Mouse (Mus musculus): ENCODE data around the gene Cdsn. TPM values are rescaled to one million over a fixed set of nuclear protein-coding genes. Genes with fewer than 3 reads are reported as not detected.

Gene Cdsn
- polyA plus RNA-seq, 1 experiment from 2014 or later = 0.09 TPM

DNA sequence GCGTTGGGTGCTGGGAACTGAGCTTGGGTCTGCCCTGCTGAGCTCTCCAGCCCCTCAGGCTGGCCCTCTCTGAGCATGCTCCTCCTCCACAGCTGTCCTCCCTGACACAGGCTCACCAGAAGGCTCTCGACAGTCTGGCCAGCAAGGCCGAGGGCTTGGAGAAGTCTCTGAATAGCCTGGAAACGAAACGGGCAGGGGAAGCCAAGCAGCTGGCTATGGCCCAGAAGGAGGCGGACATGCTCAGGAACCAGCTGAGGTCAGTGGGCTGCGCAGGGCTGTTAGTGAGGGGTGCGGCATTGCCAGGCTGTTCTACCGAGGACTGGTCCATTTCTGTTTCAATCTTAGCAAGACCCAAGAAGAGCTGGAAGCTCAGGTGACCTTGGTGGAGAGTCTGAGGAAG, 27.6 kb upstream of the Cdsn start:
- no peaks in the 10 kb centered on the region for H3K27me3 ChIP-seq (ENCODE audit: control insufficient read depth, insufficient read depth, low read depth, low read length)
- H3K36me3 ChIP-seq (ENCODE audit: control insufficient read depth, insufficient read depth, low read length) = no peaks in the 10 kb centered on the region
- H3K4me1 ChIP-seq (ENCODE audit: control insufficient read depth, insufficient read depth, low read length) = no peaks in the 10 kb centered on the region
- ATAC-seq = no peak
- H3K4me3 ChIP-seq (ENCODE audit: low read depth, low read length) = no peak overlapping the region
- H3K9me3 ChIP-seq (replicated peaks; ENCODE audit: control insufficient read depth, low read length, poor library complexity, severe bottlenecking) = no peaks in the 10 kb centered on the region
- WGBS = 90% methylated on average over 9 of the region's 9 CpGs
- H3K9ac ChIP-seq (ENCODE audit: low read depth, low read length) = no peak overlapping the region
- H3K4me2 ChIP-seq (ENCODE audit: low read length) = no peak overlapping the region
- no peak overlapping the region for H3K27ac ChIP-seq (ENCODE audit: low read length)

GRCm38 (mm10) chr17:35526644-35527043, 25.3 kb upstream of the Cdsn start:
- Histone ChIP-seq H3K9me3 (replicated peaks; ENCODE audit: control insufficient read depth, low read length, poor library complexity, severe bottlenecking) (no peaks in the 10 kb centered on the region), H3K4me1 (ENCODE audit: control insufficient read depth, insufficient read depth, low read length) (no peaks in the 10 kb centered on the region), H3K4me3 (ENCODE audit: low read depth, low read length) (no peak overlapping the region), H3K27ac (ENCODE audit: low read length) (no peak overlapping the region), H3K9ac (ENCODE audit: low read depth, low read length) (no peak overlapping the region), H3K4me2 (ENCODE audit: low read length) (no peak overlapping the region), H3K27me3 (ENCODE audit: control insufficient read depth, insufficient read depth, low read depth, low read length) (no peaks in the 10 kb centered on the region), H3K36me3 (ENCODE audit: control insufficient read depth, insufficient read depth, low read length) (no peaks in the 10 kb centered on the region)
- no peak for ATAC-seq
- WGBS = 75% methylated on average over 8 of the region's 8 CpGs

- H3K4me2 ChIP-seq (ENCODE audit: low read length) = no peak overlapping the region
- no peaks in the 10 kb centered on the region for H3K9me3 ChIP-seq (replicated peaks; ENCODE audit: control insufficient read depth, low read length, poor library complexity, severe bottlenecking)
- no peaks in the 10 kb centered on the region for H3K4me1 ChIP-seq (ENCODE audit: control insufficient read depth, insufficient read depth, low read length)
- no peak for ATAC-seq
- H3K27me3 ChIP-seq (ENCODE audit: control insufficient read depth, insufficient read depth, low read depth, low read length) = no peaks in the 10 kb centered on the region
- no peak overlapping the region for H3K9ac ChIP-seq (ENCODE audit: low read depth, low read length)
- no peaks in the 10 kb centered on the region for H3K36me3 ChIP-seq (ENCODE audit: control insufficient read depth, insufficient read depth, low read length)
- no peak overlapping the region for H3K27ac ChIP-seq (ENCODE audit: low read length)
- WGBS = 20% methylated on average over 3 of the region's 3 CpGs
- no peak overlapping the region for H3K4me3 ChIP-seq (ENCODE audit: low read depth, low read length)
Observed at GRCm38 (mm10) chr17:35532360-35532759, 19.6 kb upstream of the Cdsn start.

GRCm38 (mm10) chr17:35532901-35533300, 19.0 kb upstream of the Cdsn start, which contains the start of gene Psors1c2:
Gene Psors1c2 (plus strand): TSS chr17:35533201.
- no peak within 1 kb of the TSS for H3K4me3 ChIP-seq (ENCODE audit: low read depth, low read length)
- H3K36me3 ChIP-seq (ENCODE audit: control insufficient read depth, insufficient read depth, low read length) = no peaks in the 10 kb centered on the region
- H3K27me3 ChIP-seq (ENCODE audit: control insufficient read depth, insufficient read depth, low read depth, low read length) = no peaks in the 10 kb centered on the region
- H3K4me2 ChIP-seq (ENCODE audit: low read length) = no peak within 1 kb of the TSS
- ATAC-seq = no peak
- H3K9ac ChIP-seq (ENCODE audit: low read depth, low read length) = no peak within 1 kb of the TSS
- 61% methylated on average over 7 of the region's 7 CpGs for WGBS
- H3K4me1 ChIP-seq (ENCODE audit: control insufficient read depth, insufficient read depth, low read length) = no peaks in the 10 kb centered on the region
- no peak within 1 kb of the TSS for H3K27ac ChIP-seq (ENCODE audit: low read length)
- no peaks in the 10 kb centered on the region for H3K9me3 ChIP-seq (replicated peaks; ENCODE audit: control insufficient read depth, low read length, poor library complexity, severe bottlenecking)

GRCm38 (mm10) chr17:35534343-35534742, 17.6 kb upstream of the Cdsn start:
- no peaks in the 10 kb centered on the region for H3K9me3 ChIP-seq (replicated peaks; ENCODE audit: control insufficient read depth, low read length, poor library complexity, severe bottlenecking)
- no peaks in the 10 kb centered on the region for H3K4me1 ChIP-seq (ENCODE audit: control insufficient read depth, insufficient read depth, low read length)
- H3K4me3 ChIP-seq (ENCODE audit: low read depth, low read length) = no peak overlapping the region
- peak; percentile 73 for ATAC-seq
- WGBS = 8% methylated on average over 6 of the region's 6 CpGs
- H3K9ac ChIP-seq (ENCODE audit: low read depth, low read length) = no peak overlapping the region
- H3K27ac ChIP-seq (ENCODE audit: low read length) = no peak overlapping the region
- no peak overlapping the region for H3K4me2 ChIP-seq (ENCODE audit: low read length)
- H3K27me3 ChIP-seq (ENCODE audit: control insufficient read depth, insufficient read depth, low read depth, low read length) = no peaks in the 10 kb centered on the region
- H3K36me3 ChIP-seq (ENCODE audit: control insufficient read depth, insufficient read depth, low read length) = no peaks in the 10 kb centered on the region

DNA sequence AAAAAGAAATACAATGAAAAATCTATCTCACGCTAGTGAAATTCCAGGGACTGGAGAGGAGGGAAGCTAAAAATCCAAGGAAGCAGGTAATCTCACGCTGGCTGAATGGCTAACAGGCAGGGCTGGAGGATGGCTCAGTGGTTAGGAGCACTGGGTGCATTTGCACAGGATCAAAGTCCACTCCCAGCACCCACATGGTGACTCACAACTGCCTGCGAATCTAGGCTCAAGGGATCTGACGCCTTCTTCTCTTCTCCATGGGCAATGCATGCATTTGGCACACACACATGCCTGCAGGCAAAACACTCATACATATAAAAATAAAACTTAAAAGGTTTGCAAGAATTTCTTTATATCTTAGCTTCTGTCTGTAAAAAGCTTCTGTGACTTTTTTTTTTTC, 14.5 kb upstream of the Cdsn start:
- Histone ChIP-seq H3K9me3 (replicated peaks; ENCODE audit: control insufficient read depth, low read length, poor library complexity, severe bottlenecking) (no peaks in the 10 kb centered on the region), H3K4me3 (ENCODE audit: low read depth, low read length) (no peak overlapping the region), H3K36me3 (ENCODE audit: control insufficient read depth, insufficient read depth, low read length) (no peaks in the 10 kb centered on the region), H3K4me1 (ENCODE audit: control insufficient read depth, insufficient read depth, low read length) (no peaks in the 10 kb centered on the region), H3K9ac (ENCODE audit: low read depth, low read length) (no peak overlapping the region), H3K4me2 (ENCODE audit: low read length) (no peak overlapping the region), H3K27ac (ENCODE audit: low read length) (no peak overlapping the region), H3K27me3 (ENCODE audit: control insufficient read depth, insufficient read depth, low read depth, low read length) (no peaks in the 10 kb centered on the region)
- 87% methylated on average over 4 of the region's 4 CpGs for WGBS
- no peak for ATAC-seq

- H3K27me3 ChIP-seq (ENCODE audit: control insufficient read depth, insufficient read depth, low read depth, low read length) = no peaks in the 10 kb centered on the region
- no peak overlapping the region for H3K9ac ChIP-seq (ENCODE audit: low read depth, low read length)
- WGBS = 90% methylated on average over 1 of the region's 1 CpGs
- H3K36me3 ChIP-seq (ENCODE audit: control insufficient read depth, insufficient read depth, low read length) = no peaks in the 10 kb centered on the region
- H3K27ac ChIP-seq (ENCODE audit: low read length) = no peak overlapping the region
- H3K4me1 ChIP-seq (ENCODE audit: control insufficient read depth, insufficient read depth, low read length) = no peaks in the 10 kb centered on the region; the same call in 1 of the 2 replicates
- no peak overlapping the region for H3K4me2 ChIP-seq (ENCODE audit: low read length)
- ATAC-seq = no peak
- no peak overlapping the region for H3K4me3 ChIP-seq (ENCODE audit: low read depth, low read length)
- no peaks in the 10 kb centered on the region for H3K9me3 ChIP-seq (replicated peaks; ENCODE audit: control insufficient read depth, low read length, poor library complexity, severe bottlenecking)
Observed at GRCm38 (mm10) chr17:35538476-35538875, 13.5 kb upstream of the Cdsn start.

DNA sequence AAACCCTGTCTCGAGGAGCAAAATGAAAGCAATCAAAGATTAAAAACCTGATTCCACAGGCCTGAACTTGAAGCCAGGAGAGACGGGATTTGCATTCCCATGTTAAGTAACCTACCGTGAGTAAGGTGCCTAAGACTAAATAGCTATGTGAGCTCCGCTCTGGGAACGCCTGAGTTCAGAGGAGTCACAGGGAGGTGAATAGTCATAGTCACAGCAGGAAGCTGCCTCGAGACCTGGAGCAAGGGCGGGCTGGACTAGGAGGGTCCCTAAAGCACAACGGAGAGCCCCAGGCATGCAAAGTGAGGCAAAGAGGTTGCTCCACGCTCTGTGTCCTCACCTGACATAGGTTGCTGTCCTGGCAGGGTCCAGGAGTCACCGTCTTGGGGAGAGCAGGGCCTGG, 12.4 kb upstream of the Cdsn start:
- Histone ChIP-seq H3K9me3 (replicated peaks; ENCODE audit: control insufficient read depth, low read length, poor library complexity, severe bottlenecking) (no peaks in the 10 kb centered on the region), H3K27me3 (ENCODE audit: control insufficient read depth, insufficient read depth, low read depth, low read length) (no peaks in the 10 kb centered on the region), H3K36me3 (ENCODE audit: control insufficient read depth, insufficient read depth, low read length) (no peaks in the 10 kb centered on the region), H3K27ac (ENCODE audit: low read length) (no peak overlapping the region), H3K4me1 (ENCODE audit: control insufficient read depth, insufficient read depth, low read length) (no peaks in the 10 kb centered on the region; the same call in 1 of the 2 replicates), H3K4me3 (ENCODE audit: low read depth, low read length) (no peak overlapping the region), H3K4me2 (ENCODE audit: low read length) (no peak overlapping the region), H3K9ac (ENCODE audit: low read depth, low read length) (no peak overlapping the region)
- 53% methylated on average over 10 of the region's 10 CpGs for WGBS
- ATAC-seq = no peak

DNA sequence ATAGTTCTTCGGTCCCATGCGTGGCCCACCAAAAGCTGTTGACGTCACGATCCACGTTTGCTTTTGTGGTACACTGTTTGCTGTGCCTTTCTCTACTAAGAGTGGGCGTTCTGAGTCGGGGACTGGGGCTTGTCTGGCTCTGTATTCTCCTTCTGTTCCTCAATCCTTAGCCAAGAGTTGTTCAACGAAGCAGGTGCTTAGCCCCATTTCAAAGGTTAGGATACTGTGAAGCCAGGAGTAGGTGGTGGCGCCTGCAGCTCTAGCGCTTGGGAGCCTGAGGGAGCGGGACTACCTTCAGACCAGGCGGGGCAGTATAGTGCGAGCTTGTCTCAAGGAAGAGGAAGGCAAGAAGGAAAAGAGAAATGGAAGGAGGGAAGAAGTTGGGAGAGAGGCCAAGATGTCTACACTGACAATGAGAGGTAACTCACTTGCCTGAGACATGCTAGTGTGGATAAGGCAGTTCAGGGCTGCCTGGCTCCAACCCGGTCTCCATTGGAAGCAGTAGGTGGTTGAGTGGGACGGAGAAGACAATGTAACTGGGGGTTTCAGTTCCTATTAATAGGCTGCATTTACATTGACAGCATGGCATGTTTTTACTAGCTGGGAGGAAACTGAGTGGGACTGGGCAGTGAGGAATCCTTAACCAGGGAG, 9.0 kb upstream of the Cdsn start:
- no peak for ATAC-seq

More for the DNA sequence above, 9.0 kb upstream of the Cdsn start:
- 77% methylated on average over 15 of the region's 15 CpGs for WGBS
- no peaks in the 10 kb centered on the region; the same call in none of the 2 replicates for H3K4me1 ChIP-seq (ENCODE audit: control insufficient read depth, insufficient read depth, low read length)
- H3K36me3 ChIP-seq (ENCODE audit: control insufficient read depth, insufficient read depth, low read length) = no peaks in the 10 kb centered on the region
- no peaks in the 10 kb centered on the region for H3K9me3 ChIP-seq (replicated peaks; ENCODE audit: control insufficient read depth, low read length, poor library complexity, severe bottlenecking)
- H3K4me3 ChIP-seq (ENCODE audit: low read depth, low read length) = no peak overlapping the region
- H3K9ac ChIP-seq (ENCODE audit: low read depth, low read length) = no peak overlapping the region
- no peak overlapping the region for H3K27ac ChIP-seq (ENCODE audit: low read length)
- H3K4me2 ChIP-seq (ENCODE audit: low read length) = peak overlapping the region; percentile 25; the same call in 1 of the 2 replicates
- no peaks in the 10 kb centered on the region for H3K27me3 ChIP-seq (ENCODE audit: control insufficient read depth, insufficient read depth, low read depth, low read length)

All from midbrain, embryonic 16.5 days (tissue).